Mouse (Mus musculus) limb, embryonic 11.5 days (tissue): Measurements from ENCODE around the gene Ica1. TPM values are rescaled to one million over a fixed set of nuclear protein-coding genes. Genes with fewer than 3 reads are reported as not detected.

Experiments
- ATAC-seq: fragments of 200-750 bp; cut with Nextera tagmentation; 2 replicates; pipeline ENCODE4 v1.8.0; 2017; ENCODE audit warnings: low read depth; ENCODE audit not compliant: insufficient number of reproducible peaks, low FRiP score, low TSS enrichment
- DNase-seq: peaks from one replicate; pipeline ENCODE4 v3.0.0-alpha.2; 2015; ENCODE audit warnings: low spot score
- H3K27ac ChIP-seq: fragments of 300-500 bp; sonication (generic); replicated peaks from 2 replicates; pipeline ENCODE4 v1.5.1; 2014; ENCODE audit warnings: low read depth, mild to moderate bottlenecking, low read length
- H3K27me3 ChIP-seq: fragments of 300-500 bp; sonication (generic); 2 replicates; pipeline ENCODE4 v1.6.1; 2014; ENCODE audit warnings: mild to moderate bottlenecking, low read length, mixed read lengths; ENCODE audit not compliant: control insufficient read depth, insufficient read depth
- H3K36me3 ChIP-seq: fragments of 300-500 bp; sonication (generic); 2 replicates; pipeline ENCODE4 v1.6.1; 2014; ENCODE audit warnings: mild to moderate bottlenecking, low read length, moderate library complexity, mixed read lengths; ENCODE audit not compliant: control insufficient read depth, insufficient read depth
- H3K4me1 ChIP-seq: fragments of 300-500 bp; sonication (generic); 2 replicates; pipeline ENCODE4 v1.6.1; 2014; ENCODE audit warnings: low read length, mixed read lengths; ENCODE audit not compliant: control insufficient read depth, insufficient read depth
- H3K4me2 ChIP-seq: fragments of 300-500 bp; sonication (generic); 2 replicates; pipeline ENCODE4 v1.6.1; 2014; ENCODE audit warnings: low read depth, mild to moderate bottlenecking, moderate library complexity; ENCODE audit not compliant: severe bottlenecking
- H3K4me3 ChIP-seq: fragments of 300-500 bp; sonication (generic); 2 replicates; pipeline ENCODE4 v1.5.1; 2014; ENCODE audit warnings: low read depth, low read length
- H3K9ac ChIP-seq: fragments of 300-500 bp; sonication (generic); 2 replicates; pipeline ENCODE4 v1.6.1; 2014; ENCODE audit warnings: mild to moderate bottlenecking, low read length
- H3K9me3 ChIP-seq: fragments of 300-500 bp; sonication (generic); 2 replicates; pipeline ENCODE4 v1.6.1; 2016; ENCODE audit warnings: low read length; ENCODE audit not compliant: control insufficient read depth
- WGBS: fragments of 180-500 bp; shearing (Covaris S2); extraction: QIAGEN DNeasy Blood & Tissue Kit; methylation state at CpG from one replicate; pipeline ENCODE4 v1.1.7; 2014; 5-methylcytosine and 5-hydroxymethylcytosine counted together
- polyA plus RNA-seq: library from polyadenylated mRNA; unstranded; fragments of >200 nt; fragmentation: Nextera tagmentation; extraction: Ambion mirVana; gene quantifications from 2 replicates; pipeline ENCODE4 v1.2.1, GENCODE M21; 2014

Gene Ica1
- polyA plus RNA-seq, 1 experiment from 2014 or later, result 17.5 TPM

DNA sequence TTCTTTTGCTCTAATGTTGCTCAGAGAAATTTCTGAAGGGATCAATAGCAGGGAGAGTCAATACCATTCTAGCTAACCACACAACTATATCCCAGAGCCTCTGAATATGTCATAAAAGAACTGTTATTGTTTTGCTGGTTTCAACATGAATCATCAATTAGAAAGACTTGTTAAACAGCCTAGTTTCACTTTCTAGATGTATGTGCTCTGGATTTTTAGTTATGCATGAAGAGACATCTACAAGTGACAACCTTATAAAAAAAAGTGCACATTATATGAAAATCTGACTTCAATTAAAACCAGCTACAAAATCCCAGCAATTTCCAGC, 41.8 kb downstream of the Ica1 start:
- no peak overlapping the region for H3K27ac ChIP-seq
- no peak overlapping the region for H3K9ac ChIP-seq
- ATAC-seq, result no peak
- H3K9me3 ChIP-seq, result no peaks in the 10 kb centered on the region
- peaks cover 11% of the 10 kb centered on the region; the same call in 1 of the 2 replicates for H3K4me1 ChIP-seq
- no peak for DNase-seq
- H3K27me3 ChIP-seq, result no peaks in the 10 kb centered on the region
- H3K36me3 ChIP-seq, result no peaks in the 10 kb centered on the region
- H3K4me3 ChIP-seq, result no peak overlapping the region
- no peak overlapping the region for H3K4me2 ChIP-seq

DNA sequence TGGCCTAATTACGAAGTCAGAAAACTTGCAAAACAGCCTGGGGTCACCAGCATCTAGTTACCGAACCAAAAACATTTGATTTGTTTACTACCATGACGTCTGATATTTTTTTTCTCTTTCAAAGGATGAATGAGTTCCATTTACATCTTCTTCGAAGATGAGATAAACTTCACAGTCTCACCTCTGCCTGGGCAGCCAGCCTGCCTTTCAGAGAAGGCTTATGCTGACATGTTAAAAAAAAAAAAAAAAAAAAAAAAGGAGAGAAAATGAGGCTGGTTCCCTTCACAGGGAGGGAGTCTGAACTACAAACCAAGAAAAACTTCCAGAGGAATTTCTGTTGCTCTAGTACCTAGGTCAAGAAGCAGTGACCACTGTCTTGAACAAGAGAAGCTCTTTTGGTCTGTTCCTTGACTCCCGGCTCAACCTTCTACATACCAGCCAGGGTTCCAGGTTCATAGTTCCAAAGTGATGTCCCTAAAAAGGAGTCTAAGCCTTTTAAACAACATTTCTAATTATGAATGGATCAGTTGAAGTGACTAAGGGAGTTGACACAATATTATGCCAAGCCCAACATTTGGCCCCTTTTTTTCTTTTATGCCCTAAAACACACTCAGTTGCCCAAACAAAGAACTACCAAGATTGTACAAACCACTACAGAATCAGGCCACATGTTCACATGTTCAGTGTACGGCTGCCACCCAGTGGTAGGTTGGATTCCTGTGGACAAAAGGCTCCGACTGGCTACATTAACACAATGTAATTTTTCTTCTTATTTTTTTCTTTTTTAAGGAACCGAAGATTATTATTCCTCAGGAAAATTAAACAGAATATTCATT, 42.4 kb downstream of the Ica1 start:
- Histone ChIP-seq H3K9me3 (no peaks in the 10 kb centered on the region), H3K4me3 (no peak overlapping the region), H3K27ac (no peak overlapping the region), H3K4me1 (peaks cover 11% of the 10 kb centered on the region; the same call in 1 of the 2 replicates), H3K9ac (no peak overlapping the region), H3K27me3 (no peaks in the 10 kb centered on the region), H3K36me3 (no peaks in the 10 kb centered on the region), H3K4me2 (no peak overlapping the region)
- DNase-seq, result peak; percentile 83
- 59% methylated on average over 8 of the region's 8 CpGs for WGBS
- ATAC-seq, result peak; percentile 69

DNA sequence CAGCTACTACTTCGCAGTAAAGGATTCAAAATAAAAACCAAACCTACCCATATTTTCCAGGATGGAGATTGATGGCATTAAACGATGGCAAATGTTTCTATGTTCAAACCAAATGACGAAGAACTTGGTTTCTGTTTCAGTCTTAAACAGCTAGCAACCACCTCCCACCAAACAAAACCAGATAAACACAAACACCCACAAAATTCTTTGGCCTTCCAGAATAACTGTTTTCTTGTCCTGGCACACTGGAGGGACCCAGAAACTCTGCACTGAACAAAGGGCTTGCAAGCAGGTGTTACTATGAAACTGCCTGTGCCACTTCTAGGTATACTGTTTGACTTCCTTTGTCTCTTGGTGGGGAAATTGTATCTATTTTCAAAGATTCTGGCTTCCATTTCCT, 43.2 kb downstream of the Ica1 start:
- no peak overlapping the region for H3K4me2 ChIP-seq
- DNase-seq (no peak), ATAC-seq (no peak)
- no peaks in the 10 kb centered on the region for H3K36me3 ChIP-seq
- no peak overlapping the region for H3K9ac ChIP-seq
- H3K9me3 ChIP-seq, result no peaks in the 10 kb centered on the region
- 78% methylated on average over 3 of the region's 3 CpGs for WGBS
- peaks cover 10% of the 10 kb centered on the region; the same call in 1 of the 2 replicates for H3K4me1 ChIP-seq
- H3K27me3 ChIP-seq, result no peaks in the 10 kb centered on the region
- no peak overlapping the region for H3K4me3 ChIP-seq
- H3K27ac ChIP-seq, result no peak overlapping the region

DNA sequence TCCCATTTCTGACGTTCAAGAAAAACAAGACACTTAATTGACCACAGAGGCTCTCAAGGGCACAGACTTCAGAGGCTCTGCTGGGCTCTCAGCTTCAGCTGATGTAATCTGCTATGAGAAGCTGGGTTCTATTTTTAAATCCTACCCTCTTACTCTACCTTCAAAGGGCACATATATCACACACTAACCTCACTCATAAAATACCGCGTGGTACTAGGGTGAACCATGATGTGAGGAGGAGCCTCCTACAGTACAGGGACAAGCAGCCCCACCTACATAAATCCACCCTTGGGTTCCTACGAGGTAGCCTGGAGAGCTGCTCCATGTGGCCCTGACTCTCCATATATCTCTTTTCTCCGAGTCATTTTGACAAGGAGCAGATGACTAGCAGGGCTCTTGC, 45.8 kb downstream of the Ica1 start:
- no peaks in the 10 kb centered on the region for H3K27me3 ChIP-seq
- 0 out of 2 replicates have a peak, but pooled peaks cover 7% of the 10 kb centered on the region for H3K4me1 ChIP-seq
- no peaks in the 10 kb centered on the region for H3K9me3 ChIP-seq
- ATAC-seq (no peak), DNase-seq (no peak)
- no peaks in the 10 kb centered on the region for H3K36me3 ChIP-seq
- H3K4me2 ChIP-seq, result no peak overlapping the region
- 21% methylated on average over 5 of the region's 5 CpGs for WGBS
- no peak overlapping the region for H3K9ac ChIP-seq
- no peak overlapping the region for H3K27ac ChIP-seq
- H3K4me3 ChIP-seq, result no peak overlapping the region

DNA sequence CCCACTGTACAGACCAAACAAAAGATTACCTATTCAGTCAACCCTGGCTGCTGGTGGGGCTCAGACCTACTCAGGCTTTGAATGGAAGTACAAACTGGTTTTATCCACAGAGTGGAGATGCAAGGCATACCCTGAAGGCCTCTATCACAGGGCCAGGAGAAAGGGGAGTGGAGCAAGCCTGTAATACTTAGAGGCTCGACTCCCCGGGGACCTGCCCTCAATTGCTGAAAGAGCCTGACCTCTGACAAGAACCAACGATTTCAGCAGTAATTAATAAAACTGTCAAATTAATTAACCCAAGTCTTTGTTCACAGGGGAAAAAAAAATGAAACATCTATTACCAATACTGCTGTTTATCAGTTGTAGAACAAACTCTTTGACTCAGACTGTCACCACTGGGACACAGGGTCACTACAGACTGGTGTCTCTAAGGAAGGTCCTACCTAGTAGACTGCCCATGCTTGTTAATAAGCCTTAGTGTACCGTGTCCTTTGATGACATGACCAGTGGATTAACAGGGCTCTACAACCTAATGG, 46.6 kb downstream of the Ica1 start:
- Histone ChIP-seq H3K36me3 (no peaks in the 10 kb centered on the region), H3K9ac (no peak overlapping the region), H3K9me3 (no peaks in the 10 kb centered on the region), H3K27me3 (no peaks in the 10 kb centered on the region), H3K4me1 (0 out of 2 replicates have a peak, but pooled peaks cover 7% of the 10 kb centered on the region), H3K4me3 (no peak overlapping the region), H3K27ac (no peak overlapping the region), H3K4me2 (no peak overlapping the region)
- ATAC-seq, result no peak
- WGBS, result 6% methylated on average over 4 of the region's 4 CpGs
- DNase-seq, result no peak

DNA sequence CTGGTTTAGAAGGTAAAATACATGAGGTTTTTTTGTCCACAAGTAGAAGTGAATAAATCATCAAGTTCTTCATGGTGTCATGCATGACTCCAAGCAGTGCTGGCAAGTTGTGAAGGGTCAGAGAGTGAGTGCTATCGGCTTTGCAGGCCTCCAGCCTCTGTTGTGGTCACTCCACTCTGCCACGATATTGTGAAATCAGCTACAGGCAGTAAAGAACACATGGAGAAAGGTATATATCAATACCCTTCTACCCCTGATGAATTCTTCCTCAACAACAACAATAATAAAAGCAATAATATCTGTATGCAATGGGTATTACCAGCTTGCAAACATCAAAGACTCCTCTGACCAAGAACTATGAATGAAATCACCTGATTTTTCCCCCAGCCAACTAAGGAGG, 47.9 kb downstream of the Ica1 start:
- H3K36me3 ChIP-seq, result no peaks in the 10 kb centered on the region
- H3K27ac ChIP-seq, result no peak overlapping the region
- WGBS, result 82% methylated on average over 2 of the region's 2 CpGs
- no peak for ATAC-seq
- 0 out of 2 replicates have a peak, but pooled peaks cover 7% of the 10 kb centered on the region for H3K4me1 ChIP-seq
- no peaks in the 10 kb centered on the region for H3K27me3 ChIP-seq
- no peaks in the 10 kb centered on the region for H3K9me3 ChIP-seq
- H3K4me2 ChIP-seq, result no peak overlapping the region
- no peak overlapping the region for H3K9ac ChIP-seq
- H3K4me3 ChIP-seq, result no peak overlapping the region
- no peak for DNase-seq

DNA sequence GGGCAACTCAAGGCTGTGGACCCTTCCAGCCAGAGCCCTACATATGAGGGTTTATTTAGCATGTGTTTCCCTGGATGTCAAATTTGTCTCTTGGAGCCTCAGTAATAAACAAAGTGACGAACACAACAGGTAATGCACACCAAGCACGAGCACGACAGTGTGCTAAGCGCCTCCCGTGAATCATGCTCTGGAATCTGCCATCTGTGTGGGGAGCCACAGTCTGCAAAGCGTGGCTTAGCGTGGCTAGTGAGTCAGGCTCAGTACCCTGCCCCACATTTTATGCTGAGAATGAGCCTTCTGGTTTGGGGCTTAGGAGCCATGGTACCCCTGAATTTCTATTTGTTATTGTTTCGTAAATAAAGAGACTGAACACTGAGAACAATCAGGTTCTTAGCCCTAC, 50.5 kb downstream of the Ica1 start:
- Histone ChIP-seq H3K9me3 (no peaks in the 10 kb centered on the region), H3K4me3 (no peak overlapping the region), H3K36me3 (no peaks in the 10 kb centered on the region), H3K4me2 (no peak overlapping the region), H3K27me3 (no peaks in the 10 kb centered on the region), H3K9ac (no peak overlapping the region), H3K4me1 (0 out of 2 replicates have a peak, but pooled peaks cover 7% of the 10 kb centered on the region), H3K27ac (no peak overlapping the region)
- WGBS, result 93% methylated on average over 8 of the region's 8 CpGs
- ATAC-seq, result no peak
- no peak for DNase-seq

DNA sequence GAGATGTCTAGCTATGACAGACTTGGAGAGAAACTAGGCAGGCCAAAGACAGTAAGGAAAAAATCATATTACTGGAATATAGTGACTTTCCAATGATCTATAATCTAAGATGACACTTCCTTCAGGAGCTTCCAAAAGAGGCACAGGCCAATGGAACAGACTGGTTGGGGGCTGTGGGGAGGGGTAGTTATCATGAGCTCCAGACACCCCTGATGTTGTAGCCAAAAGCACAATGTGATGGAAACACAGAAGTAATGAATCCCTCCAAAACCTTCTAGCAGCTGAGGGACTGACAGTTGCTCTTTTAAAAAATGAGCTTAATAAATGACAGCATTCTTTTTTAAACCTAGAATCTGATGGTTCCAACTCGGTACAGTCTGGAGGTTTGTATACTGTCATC, 52.7 kb downstream of the Ica1 start:
- Histone ChIP-seq H3K9me3 (no peaks in the 10 kb centered on the region), H3K4me1 (no peaks in the 10 kb centered on the region), H3K4me3 (no peak overlapping the region), H3K36me3 (no peaks in the 10 kb centered on the region), H3K4me2 (no peak overlapping the region), H3K9ac (no peak overlapping the region), H3K27me3 (no peaks in the 10 kb centered on the region), H3K27ac (no peak overlapping the region)
- ATAC-seq (no peak), DNase-seq (no peak)
- WGBS, result 88% methylated on average over 1 of the region's 1 CpGs
